8 mouse cellular contexts compared by ENCODE assay signal in genomic region chr10:80033511-80034391, GRCm38 (mm10). TPM values are rescaled to one million over a fixed set of nuclear protein-coding genes. Genes with fewer than 3 reads are reported as not detected.
DNase-seq lines count a peak whose midpoint lies in the region; ATAC-seq and TF ChIP-seq lines count a peak whose summit lies in the region.

No protein-coding gene starts in this region.

- no peaks in the 10 kb centered on the region for H3K9me3 ChIP-seq in G1E (replicated peaks)
- H3K9me3 ChIP-seq in embryonic facial prominence, embryonic 11.5 days (replicated peaks; ENCODE audit: control insufficient read depth, low read length): no peaks in the 10 kb centered on the region
- no peaks in the 10 kb centered on the region for H3K9me3 ChIP-seq in liver, embryonic 15.5 days (replicated peaks)

- no peak for TF ChIP-seq CTCF in G1E (IDR thresholded peaks at IDR 0.05; ENCODE audit: low read depth, low read length)

- H3K4me2 ChIP-seq in embryonic facial prominence, embryonic 11.5 days (ENCODE audit: low read depth, low read length): no peak overlapping the region
- H3K4me2 ChIP-seq in liver, embryonic 15.5 days: no peak overlapping the region

- H3K4me3 ChIP-seq in G1E (ENCODE audit: low read depth, low read length): no peak overlapping the region
- H3K4me3 ChIP-seq in embryonic facial prominence, embryonic 11.5 days (ENCODE audit: low read depth, low read length): no peak overlapping the region
- H3K4me3 ChIP-seq in liver, embryonic 15.5 days (replicated peaks): no peak overlapping the region

- 0 out of 2 replicates have a peak overlapping the region, but pooled peaks have one; percentile 13 for H3K27ac ChIP-seq in embryonic facial prominence, embryonic 11.5 days (replicated peaks; ENCODE audit: low read depth, low read length)
- H3K27ac ChIP-seq in liver, embryonic 15.5 days (replicated peaks): peak overlapping the region; percentile 65

- intact Hi-C loops in heart, postnatal 25 days (cut with DNase I): loop anchor here (2.0 to 5.0 kb wide), 3 partner anchors 15 to 79 kb away; partner anchors contain the start of gene Abca7

- ATAC-seq in G1E (ENCODE audit: extremely low read depth, insufficient number of reproducible peaks, low FRiP score, poor library complexity, severe bottlenecking): peak; percentile 29; the same call in 1 of the 2 replicates
- ATAC-seq in embryonic facial prominence, embryonic 11.5 days (replicated peaks; ENCODE audit: insufficient number of reproducible peaks, low FRiP score, low TSS enrichment, low read depth): no peak
- peak; percentile 30 for ATAC-seq in inflammation-experienced regulatory T-cells, adult 6 months
- ATAC-seq in liver, embryonic 15.5 days (ENCODE audit: insufficient read depth): peak; percentile 23; the same call in 1 of the 2 replicates

- H3K9ac ChIP-seq in embryonic facial prominence, embryonic 11.5 days (replicated peaks; ENCODE audit: low read length): no peak overlapping the region
- 0 out of 2 replicates have a peak overlapping the region, but pooled peaks have one; percentile 11 for H3K9ac ChIP-seq in liver, embryonic 15.5 days

- peak; percentile 96 for DNase-seq in heart, adult 11 months
- DNase-seq in heart, postnatal 25 days (ENCODE audit: low spot score): no peak
- no peak for DNase-seq in G1E (ENCODE audit: low spot score)
- peak; percentile 52 for DNase-seq in embryonic facial prominence, embryonic 11.5 days (ENCODE audit: low spot score)
- peak; percentile 70 for DNase-seq in retina, embryonic 14.5 days (ENCODE audit: low spot score)
- no peak for DNase-seq in frontal cortex, postnatal 25 days (ENCODE audit: low spot score in 2 of 2)

- WGBS in embryonic facial prominence, embryonic 11.5 days: 52% methylated on average over 9 of the region's 9 CpGs
- WGBS in liver, embryonic 15.5 days (ENCODE audit: insufficient replicate concordance): 17% methylated on average over 9 of the region's 9 CpGs

- H3K4me1 ChIP-seq in G1E (ENCODE audit: insufficient read depth, low read depth, low read length): peaks cover 72% of the 10 kb centered on the region
- H3K4me1 ChIP-seq in embryonic facial prominence, embryonic 11.5 days (ENCODE audit: control insufficient read depth, insufficient read depth, low read length): peaks cover 4% of the 10 kb centered on the region; the same call in 1 of the 2 replicates
- H3K4me1 ChIP-seq in liver, embryonic 15.5 days (replicated peaks): peaks cover 48% of the 10 kb centered on the region

- H3K27me3 ChIP-seq in G1E (ENCODE audit: insufficient read depth, low read length): no peaks in the 10 kb centered on the region
- no peaks in the 10 kb centered on the region for H3K27me3 ChIP-seq in embryonic facial prominence, embryonic 11.5 days (ENCODE audit: control insufficient read depth, insufficient read depth, low read length)
- H3K27me3 ChIP-seq in liver, embryonic 15.5 days: no peaks in the 10 kb centered on the region

- peaks cover 95% of the 10 kb centered on the region for H3K36me3 ChIP-seq in G1E (replicated peaks)
- H3K36me3 ChIP-seq in embryonic facial prominence, embryonic 11.5 days (replicated peaks; ENCODE audit: control insufficient read depth, insufficient read depth, low read depth, low read length): peaks cover 8% of the 10 kb centered on the region
- H3K36me3 ChIP-seq in liver, embryonic 15.5 days (replicated peaks): peaks cover 65% of the 10 kb centered on the region

RNA-seq across cellular contexts. Expression of gene Polr2e, which starts 5.8 kb away (rescaled TPM):
- total RNA-seq in heart, postnatal 25 days (2021): 10 to 100 TPM; 79.3 to 81.2 TPM
- 74.3 and 90.2 TPM in 2 replicates for total RNA-seq in G1E (2014; fragmentation: Nextera tagmentation)
- total RNA-seq in G1E (2017): 54.6 TPM in 2 replicates
- 148 and 206 TPM in 2 replicates for polyA plus RNA-seq in G1E (2012)
- polyA plus RNA-seq in embryonic facial prominence, embryonic 11.5 days (2014; fragmentation: Nextera tagmentation; extraction: Ambion mirVana): 266 and 287 TPM in 2 replicates
- polyA plus RNA-seq in inflammation-experienced regulatory T-cells, adult 6 months (2017; shearing (Covaris generic)): 100 to 1,000 TPM; 137 to 227 (median 211) TPM
- 81.3 and 84.4 TPM in 2 replicates for polyA plus RNA-seq in liver, embryonic 15.5 days (2015; fragmentation: Nextera tagmentation; extraction: Ambion mirVana)

RNA-seq across cellular contexts. Expression of gene Gpx4, which starts 13.2 kb away (rescaled TPM):
- 100 to 1,000 TPM; 691 to 812 TPM for total RNA-seq in heart, postnatal 25 days (2021)
- total RNA-seq in G1E (2014; fragmentation: Nextera tagmentation) (274 and 290 TPM in 2 replicates), G1E (2017) (767 and 808 TPM in 2 replicates)
- polyA plus RNA-seq in G1E (2012): 1,138 and 1,173 TPM in 2 replicates
- polyA plus RNA-seq in embryonic facial prominence, embryonic 11.5 days (2014; fragmentation: Nextera tagmentation; extraction: Ambion mirVana): 515 and 565 TPM in 2 replicates
- 100 to 1,000 TPM; 346 to 445 (median 381) TPM for polyA plus RNA-seq in inflammation-experienced regulatory T-cells, adult 6 months (2017; shearing (Covaris generic))
- polyA plus RNA-seq in liver, embryonic 15.5 days (2015; fragmentation: Nextera tagmentation; extraction: Ambion mirVana): 603 and 658 TPM in 2 replicates

RNA-seq across cellular contexts. Expression of gene Arhgap45, which starts 17.3 kb away (rescaled TPM):
- 1 to 10 TPM; 4.7 to 4.9 TPM for total RNA-seq in heart, postnatal 25 days (2021)
- total RNA-seq in G1E (2014; fragmentation: Nextera tagmentation) (56.7 and 59.4 TPM in 2 replicates), G1E (2017) (104 and 113 TPM in 2 replicates)
- polyA plus RNA-seq in G1E (2012): 179 and 186 TPM in 2 replicates
- 5.2 and 6.7 TPM in 2 replicates for polyA plus RNA-seq in embryonic facial prominence, embryonic 11.5 days (2014; fragmentation: Nextera tagmentation; extraction: Ambion mirVana)
- 100 to 1,000 TPM; 242 to 254 (median 251) TPM for polyA plus RNA-seq in inflammation-experienced regulatory T-cells, adult 6 months (2017; shearing (Covaris generic))
- polyA plus RNA-seq in liver, embryonic 15.5 days (2015; fragmentation: Nextera tagmentation; extraction: Ambion mirVana): 15.7 and 18.2 TPM in 2 replicates

RNA-seq across cellular contexts. Expression of gene Abca7, which starts 37.5 kb away (rescaled TPM):
- 1 to 10 TPM; 6.5 to 6.7 TPM for total RNA-seq in heart, postnatal 25 days (2021)
- total RNA-seq in G1E (2014; fragmentation: Nextera tagmentation) (17.4 and 35.9 TPM in 2 replicates), G1E (2017) (12.1 and 15.2 TPM in 2 replicates)
- 21.1 and 21.6 TPM in 2 replicates for polyA plus RNA-seq in G1E (2012)
- 0.98 and 1.3 TPM in 2 replicates for polyA plus RNA-seq in embryonic facial prominence, embryonic 11.5 days (2014; fragmentation: Nextera tagmentation; extraction: Ambion mirVana)
- 10 to 100 TPM; 10.7 to 14.2 (median 13.3) TPM for polyA plus RNA-seq in inflammation-experienced regulatory T-cells, adult 6 months (2017; shearing (Covaris generic))
- polyA plus RNA-seq in liver, embryonic 15.5 days (2015; fragmentation: Nextera tagmentation; extraction: Ambion mirVana): 7.5 and 9.0 TPM in 2 replicates

RNA-seq across cellular contexts. Expression of gene Cnn2, which starts 45.4 kb away (rescaled TPM):
- 10 to 100 TPM; 35.9 to 36.6 TPM for total RNA-seq in heart, postnatal 25 days (2021)
- total RNA-seq in G1E (2014; fragmentation: Nextera tagmentation): 4.6 and 8.4 TPM in 2 replicates
- 7.4 and 10.5 TPM in 2 replicates for total RNA-seq in G1E (2017)
- 20.8 and 27.2 TPM in 2 replicates for polyA plus RNA-seq in G1E (2012)
- polyA plus RNA-seq in embryonic facial prominence, embryonic 11.5 days (2014; fragmentation: Nextera tagmentation; extraction: Ambion mirVana): 255 and 271 TPM in 2 replicates
- 100 to 1,000 TPM; 672 to 989 (median 979) TPM for polyA plus RNA-seq in inflammation-experienced regulatory T-cells, adult 6 months (2017; shearing (Covaris generic))
- polyA plus RNA-seq in liver, embryonic 15.5 days (2015; fragmentation: Nextera tagmentation; extraction: Ambion mirVana): 44.5 and 45.5 TPM in 2 replicates

Comparison
In these comparisons a context has a peak if more than half of its experiments do, and no peak if none do; other contexts are left out.
1. DNase-seq: peak in heart, adult 11 months (single experiment), embryonic facial prominence, embryonic 11.5 days (single experiment) and retina, embryonic 14.5 days (single experiment); none in heart, postnatal 25 days (single experiment), G1E (single experiment) and frontal cortex, postnatal 25 days (0 of 2).